Mouse (Mus musculus) limb, embryonic 12.5 days (tissue): ENCODE results near the gene Gm20388. TPM values are rescaled to one million over a fixed set of nuclear protein-coding genes. Genes with fewer than 3 reads are reported as not detected.

ENCODE experiments used
- ATAC-seq: fragments of 200-750 bp; cut with Nextera tagmentation; 2 replicates; pipeline ENCODE4 v1.8.0; 2017; ENCODE audit warnings: low read depth, moderate TSS enrichment; ENCODE audit not compliant: insufficient number of reproducible peaks, insufficient read depth, low FRiP score, low TSS enrichment
- H3K27ac ChIP-seq: fragments of 300-500 bp; sonication (generic); 2 replicates; pipeline ENCODE4 v1.5.1; 2016; ENCODE audit warnings: mild to moderate bottlenecking, moderate library complexity
- H3K27me3 ChIP-seq: fragments of 300-500 bp; sonication (generic); 2 replicates; pipeline ENCODE4 v1.6.1; 2016; ENCODE audit warnings: mild to moderate bottlenecking, moderate library complexity
- H3K36me3 ChIP-seq: fragments of 300-500 bp; sonication (generic); 2 replicates; pipeline ENCODE4 v1.6.1; 2016; ENCODE audit warnings: mild to moderate bottlenecking, moderate library complexity
- H3K4me1 ChIP-seq: fragments of 300-500 bp; sonication (generic); replicated peaks from 2 replicates; pipeline ENCODE4 v1.6.1; 2016
- H3K4me2 ChIP-seq: fragments of 300-500 bp; sonication (generic); 2 replicates; pipeline ENCODE4 v1.6.1; 2016; ENCODE audit warnings: mild to moderate bottlenecking, moderate library complexity
- H3K4me3 ChIP-seq: fragments of 300-500 bp; sonication (generic); replicated peaks from 2 replicates; pipeline ENCODE4 v1.5.1; 2016; ENCODE audit warnings: mild to moderate bottlenecking
- H3K9ac ChIP-seq: fragments of 300-500 bp; sonication (generic); replicated peaks from 2 replicates; pipeline ENCODE4 v1.6.1; 2016; ENCODE audit warnings: mild to moderate bottlenecking, moderate library complexity
- H3K9me3 ChIP-seq: fragments of 300-500 bp; sonication (generic); 2 replicates; pipeline ENCODE4 v1.6.1; 2016; ENCODE audit warnings: mild to moderate bottlenecking, moderate library complexity
- WGBS: fragments of 180-500 bp; shearing (Covaris S2); methylation state at CpG from one replicate; pipeline ENCODE4 v1.1.7; 2016; 5-methylcytosine and 5-hydroxymethylcytosine counted together
- polyA plus RNA-seq: library from polyadenylated mRNA; unstranded; fragments of >200 nt; fragmentation: Nextera tagmentation; extraction: Ambion mirVana; gene quantifications from 2 replicates; pipeline ENCODE4 v1.2.1, GENCODE M21; 2016

Gm20388 gene
- polyA plus RNA-seq, 1 experiment from 2014 or later, result not detected

DNA sequence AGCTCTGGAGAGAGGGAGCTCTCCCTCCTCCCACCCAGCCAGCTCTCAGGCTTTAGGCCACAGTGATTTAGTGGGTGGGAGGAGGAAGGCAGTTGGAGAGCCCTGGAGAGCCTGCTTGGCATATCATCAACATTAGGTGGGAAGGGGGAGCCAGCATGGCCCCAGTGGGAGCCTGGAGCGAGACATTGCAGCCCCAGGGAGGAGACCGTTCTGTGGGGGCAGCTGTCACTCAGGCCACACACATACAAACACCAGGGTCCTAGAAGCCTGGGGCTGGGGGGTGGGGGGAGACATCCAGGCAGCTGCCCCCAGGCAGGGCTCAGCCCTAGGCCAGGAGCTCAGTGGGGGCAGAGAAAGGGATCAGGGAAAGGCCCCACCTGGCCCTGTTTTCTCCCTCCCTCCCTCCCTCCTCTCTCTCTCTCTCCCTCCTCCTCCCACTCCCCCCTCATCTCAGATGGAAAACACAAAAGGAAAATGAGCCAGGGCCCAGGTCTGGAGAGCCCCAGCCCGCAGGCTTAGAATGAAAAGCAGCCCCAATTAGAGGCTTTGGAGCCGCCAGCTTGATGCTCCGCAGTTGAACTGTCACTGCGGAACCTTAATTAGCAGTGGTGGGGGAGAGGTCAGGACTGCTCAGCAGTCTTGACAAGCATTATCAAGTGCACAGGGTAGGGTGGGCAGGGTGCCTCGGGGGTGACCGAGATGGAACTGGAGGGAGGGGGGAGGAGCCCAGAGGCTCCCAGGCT, 514.7 kb downstream of the Gm20388 start:
- Histone ChIP-seq H3K36me3 (no peaks in the 10 kb centered on the region), H3K9ac (peak overlapping the region; percentile 31; the same call in 1 of the 2 replicates), H3K27ac (peak overlapping the region; percentile 85), H3K9me3 (no peaks in the 10 kb centered on the region), H3K4me1 (peaks cover 87% of the 10 kb centered on the region), H3K4me3 (no peak overlapping the region), H3K27me3 (peaks cover 4% of the 10 kb centered on the region; the same call in 1 of the 2 replicates), H3K4me2 (peak overlapping the region; percentile 19)
- 5% methylated on average over 8 of the region's 8 CpGs for WGBS
- ATAC-seq, result peak; percentile 30

- no peak overlapping the region for H3K9ac ChIP-seq
- H3K9me3 ChIP-seq, result no peaks in the 10 kb centered on the region
- peaks cover 80% of the 10 kb centered on the region for H3K4me1 ChIP-seq
- H3K27me3 ChIP-seq, result peaks cover under 1% of the 10 kb centered on the region; the same call in 1 of the 2 replicates
- no peaks in the 10 kb centered on the region for H3K36me3 ChIP-seq
- peak overlapping the region; percentile 19; the same call in 1 of the 2 replicates for H3K4me2 ChIP-seq
- no peak for ATAC-seq
- H3K27ac ChIP-seq, result peak overlapping the region; percentile 85
- 31% methylated on average over 1 of the region's 1 CpGs for WGBS
- no peak overlapping the region for H3K4me3 ChIP-seq
Observed at GRCm38 (mm10) chr8:120426105-120426504, 515.5 kb downstream of the Gm20388 start.

- Histone ChIP-seq H3K36me3 (no peaks in the 10 kb centered on the region), H3K9me3 (no peaks in the 10 kb centered on the region), H3K27me3 (no peaks in the 10 kb centered on the region), H3K27ac (peak overlapping the region; percentile 85), H3K4me1 (peaks cover 73% of the 10 kb centered on the region), H3K4me3 (no peak overlapping the region), H3K9ac (0 out of 2 replicates have a peak overlapping the region, but pooled peaks have one; percentile 32), H3K4me2 (no peak overlapping the region)
- WGBS, result 36% methylated on average over 20 of the region's 20 CpGs
- ATAC-seq, result no peak
Observed at GRCm38 (mm10) chr8:120426622-120427385, 516.2 kb downstream of the Gm20388 start.

GRCm38 (mm10) chr8:120428492-120428891, 517.9 kb downstream of the Gm20388 start:
- Histone ChIP-seq H3K4me1 (peaks cover 68% of the 10 kb centered on the region), H3K27ac (no peak overlapping the region), H3K4me3 (no peak overlapping the region), H3K36me3 (0 out of 2 replicates have a peak, but pooled peaks cover 3% of the 10 kb centered on the region), H3K4me2 (no peak overlapping the region), H3K9me3 (no peaks in the 10 kb centered on the region), H3K9ac (no peak overlapping the region), H3K27me3 (no peaks in the 10 kb centered on the region)
- WGBS, result 61% methylated on average over 5 of the region's 5 CpGs
- no peak for ATAC-seq

DNA sequence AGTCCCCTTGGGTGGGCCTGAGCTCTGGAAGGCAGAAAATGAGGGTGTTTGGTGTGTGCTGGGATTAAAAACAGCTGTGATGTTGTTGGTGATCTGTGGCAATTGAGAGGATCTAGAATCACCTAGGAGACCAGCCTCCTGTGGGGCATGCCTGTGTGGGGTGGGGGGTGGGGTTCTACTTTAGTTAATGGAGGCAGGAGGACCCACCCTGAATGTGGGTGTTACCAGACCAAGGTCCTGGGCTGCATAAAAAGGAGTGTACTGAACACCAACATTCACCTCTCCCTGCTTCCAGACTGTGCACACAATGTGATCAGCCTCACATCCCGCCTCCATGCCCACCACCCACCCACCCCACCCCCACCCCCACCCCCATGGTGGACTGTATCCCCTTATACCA, 518.5 kb downstream of the Gm20388 start:
- Histone ChIP-seq H3K4me2 (no peak overlapping the region), H3K27ac (no peak overlapping the region), H3K36me3 (0 out of 2 replicates have a peak, but pooled peaks cover 7% of the 10 kb centered on the region), H3K9ac (no peak overlapping the region), H3K9me3 (no peaks in the 10 kb centered on the region), H3K4me3 (no peak overlapping the region), H3K27me3 (no peaks in the 10 kb centered on the region), H3K4me1 (peaks cover 62% of the 10 kb centered on the region)
- ATAC-seq, result no peak
- 100% methylated on average over 1 of the region's 1 CpGs for WGBS

- ATAC-seq, result no peak
- no peak overlapping the region for H3K4me3 ChIP-seq
- H3K4me1 ChIP-seq, result peaks cover 44% of the 10 kb centered on the region
- 0 out of 2 replicates have a peak, but pooled peaks cover 7% of the 10 kb centered on the region for H3K36me3 ChIP-seq
- H3K9me3 ChIP-seq, result no peaks in the 10 kb centered on the region
- no peak overlapping the region for H3K4me2 ChIP-seq
- H3K9ac ChIP-seq, result no peak overlapping the region
- WGBS, result 82% methylated on average over 12 of the region's 12 CpGs
- no peak overlapping the region for H3K27ac ChIP-seq
- H3K27me3 ChIP-seq, result 0 out of 2 replicates have a peak, but pooled peaks cover 5% of the 10 kb centered on the region
Observed at GRCm38 (mm10) chr8:120431042-120431441, 520.4 kb downstream of the Gm20388 start.

DNA sequence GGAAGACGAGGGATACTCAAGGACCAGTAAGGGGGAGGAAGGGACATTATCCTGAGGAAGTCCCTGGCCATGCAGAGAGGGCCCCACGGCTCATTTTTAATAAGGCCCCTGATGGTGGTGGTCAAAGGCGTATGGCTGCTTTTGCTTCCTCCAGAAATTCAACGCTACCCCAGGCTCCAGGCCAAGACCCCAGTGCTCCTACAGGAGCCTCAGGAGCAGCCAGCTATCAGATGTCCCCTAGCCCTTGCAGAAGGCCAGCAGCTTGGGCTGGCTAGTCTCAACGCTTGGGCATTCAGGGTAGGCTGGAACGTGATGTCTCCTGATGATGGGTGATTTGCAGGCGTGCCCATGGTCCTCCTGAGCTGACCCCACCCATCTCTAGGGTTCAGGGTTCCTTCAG, 521.8 kb downstream of the Gm20388 start:
- 0 out of 2 replicates have a peak, but pooled peaks cover 7% of the 10 kb centered on the region for H3K36me3 ChIP-seq
- no peak for ATAC-seq
- H3K4me3 ChIP-seq, result no peak overlapping the region
- no peak overlapping the region for H3K4me2 ChIP-seq
- H3K27me3 ChIP-seq, result peaks cover 16% of the 10 kb centered on the region
- no peak overlapping the region for H3K9ac ChIP-seq
- 79% methylated on average over 7 of the region's 7 CpGs for WGBS
- no peak overlapping the region for H3K27ac ChIP-seq
- peaks cover 44% of the 10 kb centered on the region for H3K4me1 ChIP-seq
- H3K9me3 ChIP-seq, result no peaks in the 10 kb centered on the region

DNA sequence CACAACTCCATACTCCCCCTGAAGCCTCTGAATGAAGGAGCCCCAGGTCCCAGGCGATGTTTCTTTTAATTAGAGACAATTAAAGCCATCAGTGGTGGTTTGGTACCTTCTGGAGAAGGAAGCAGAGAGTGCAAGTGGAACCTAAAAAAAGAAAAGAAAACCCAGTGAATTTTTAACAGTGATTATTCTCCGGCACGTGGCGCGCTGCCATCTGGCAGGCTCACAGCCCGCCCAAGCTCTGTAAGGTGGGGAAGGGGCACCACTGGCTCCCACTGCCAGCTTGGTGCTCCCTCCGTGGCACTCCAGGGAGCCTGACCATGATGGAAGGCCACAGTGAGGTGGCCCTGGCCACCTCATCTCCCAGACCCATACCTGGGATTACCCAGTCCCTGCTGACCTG, 522.5 kb downstream of the Gm20388 start:
- Histone ChIP-seq H3K4me3 (no peak overlapping the region), H3K27me3 (peaks cover 23% of the 10 kb centered on the region), H3K4me2 (no peak overlapping the region), H3K36me3 (0 out of 2 replicates have a peak, but pooled peaks cover 7% of the 10 kb centered on the region), H3K9me3 (no peaks in the 10 kb centered on the region), H3K9ac (no peak overlapping the region), H3K4me1 (peaks cover 44% of the 10 kb centered on the region), H3K27ac (no peak overlapping the region)
- no peak for ATAC-seq
- 86% methylated on average over 7 of the region's 7 CpGs for WGBS

GRCm38 (mm10) chr8:120433734-120434133, 523.1 kb downstream of the Gm20388 start:
- no peak for ATAC-seq
- H3K4me1 ChIP-seq, result peaks cover 44% of the 10 kb centered on the region
- H3K27ac ChIP-seq, result no peak overlapping the region
- no peak overlapping the region for H3K9ac ChIP-seq
- H3K4me2 ChIP-seq, result no peak overlapping the region
- no peak overlapping the region for H3K4me3 ChIP-seq
- peaks cover 29% of the 10 kb centered on the region for H3K27me3 ChIP-seq
- H3K36me3 ChIP-seq, result 0 out of 2 replicates have a peak, but pooled peaks cover 7% of the 10 kb centered on the region
- 100% methylated on average over 1 of the region's 1 CpGs for WGBS
- no peaks in the 10 kb centered on the region for H3K9me3 ChIP-seq

GRCm38 (mm10) chr8:120435781-120436180, 525.1 kb downstream of the Gm20388 start:
- Histone ChIP-seq H3K9me3 (no peaks in the 10 kb centered on the region), H3K27ac (no peak overlapping the region), H3K36me3 (0 out of 2 replicates have a peak, but pooled peaks cover 7% of the 10 kb centered on the region), H3K4me3 (no peak overlapping the region), H3K4me1 (peaks cover 59% of the 10 kb centered on the region), H3K9ac (no peak overlapping the region), H3K4me2 (no peak overlapping the region), H3K27me3 (peaks cover 42% of the 10 kb centered on the region)
- ATAC-seq, result no peak
- 91% methylated on average over 15 of the region's 15 CpGs for whole genome bisulfite sequencing

DNA sequence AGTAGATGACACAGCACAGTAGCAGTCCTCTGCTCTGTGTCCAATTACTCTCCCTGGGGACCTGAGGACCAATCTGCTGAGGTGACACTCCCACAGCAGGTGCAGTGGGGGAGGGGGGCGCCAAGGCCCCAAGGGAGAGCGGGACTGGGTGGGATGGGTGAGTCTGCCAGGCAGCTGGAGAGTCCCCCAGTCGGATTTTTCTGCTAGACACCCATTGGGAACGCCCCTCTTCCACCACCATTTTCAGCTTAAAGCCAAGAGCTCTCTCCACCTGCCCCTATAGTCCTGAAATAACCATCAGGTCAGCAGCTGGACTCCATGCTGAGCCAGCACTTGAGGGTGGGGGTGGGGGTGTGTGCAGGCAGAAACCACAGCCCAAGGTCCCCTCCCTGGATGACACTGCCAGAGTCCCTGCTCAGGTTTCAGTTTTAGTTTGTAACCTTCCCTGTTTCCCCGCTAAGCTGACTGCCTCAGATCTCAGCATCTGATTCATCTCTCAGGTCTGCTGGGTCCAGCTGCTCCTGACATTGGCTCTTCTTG, 525.9 kb downstream of the Gm20388 start:
- WGBS, result 54% methylated on average over 5 of the region's 5 CpGs
- Histone ChIP-seq H3K4me2 (no peak overlapping the region), H3K36me3 (0 out of 2 replicates have a peak, but pooled peaks cover 7% of the 10 kb centered on the region), H3K9ac (no peak overlapping the region), H3K4me1 (peaks cover 65% of the 10 kb centered on the region), H3K9me3 (no peaks in the 10 kb centered on the region), H3K27me3 (peaks cover 50% of the 10 kb centered on the region), H3K27ac (no peak overlapping the region), H3K4me3 (no peak overlapping the region)
- ATAC-seq, result no peak
